Mouse (Mus musculus): ENCODE measurements at regions not wholly inside any gene's neighbourhood (a gene's known extent, or its start where the extent isn't known, plus 50 kb on each side); places are given as distances from the start of the nearest gene placed in this dataset.

- no peak for DNase-seq (ENCODE audit: low spot score in 2 of 2)
Observed at GRCm38 (mm10) chrX:10770575-10770974, 55.8 kb downstream of the Mid1ip1 start.

GRCm38 (mm10) chrX:10775714-10776515, 61.1 kb downstream of the Mid1ip1 start:
- peak; percentile 5 for DNase-seq (ENCODE audit: low spot score in 2 of 2)

- no peak for DNase-seq (ENCODE audit: low spot score in 2 of 2)
Observed at GRCm38 (mm10) chrX:10776516-10776818, 61.7 kb downstream of the Mid1ip1 start.

- no peak for DNase-seq (ENCODE audit: low spot score in 2 of 2)
Observed at GRCm38 (mm10) chrX:10778014-10778413, 63.2 kb downstream of the Mid1ip1 start.

- DNase-seq (ENCODE audit: low spot score in 2 of 2) = no peak
Observed at GRCm38 (mm10) chrX:10786359-10786758, 71.5 kb downstream of the Mid1ip1 start.

- DNase-seq (ENCODE audit: low spot score in 2 of 2) = no peak
Observed at GRCm38 (mm10) chrX:10787057-10787456, 72.2 kb downstream of the Mid1ip1 start.

GRCm38 (mm10) chrX:10820313-10820920, 105.6 kb downstream of the Mid1ip1 start:
- no peak for DNase-seq (ENCODE audit: low spot score in 2 of 2)

- no peak for DNase-seq (ENCODE audit: low spot score in 2 of 2)
Observed at GRCm38 (mm10) chrX:10833681-10834080, 118.9 kb downstream of the Mid1ip1 start.

- DNase-seq (ENCODE audit: low spot score in 2 of 2) = no peak
Observed at GRCm38 (mm10) chrX:10857089-10857488, 142.3 kb downstream of the Mid1ip1 start.

- DNase-seq (ENCODE audit: low spot score in 2 of 2) = no peak
Observed at GRCm38 (mm10) chrX:10857668-10858067, 142.9 kb downstream of the Mid1ip1 start.

GRCm38 (mm10) chrX:10871613-10872012, 156.8 kb downstream of the Mid1ip1 start:
- DNase-seq (ENCODE audit: low spot score in 2 of 2) = no peak

- no peak for DNase-seq (ENCODE audit: low spot score in 2 of 2)
Observed at GRCm38 (mm10) chrX:10877856-10878255, 163.0 kb downstream of the Mid1ip1 start.

GRCm38 (mm10) chrX:10878922-10879321, 164.1 kb downstream of the Mid1ip1 start:
- no peak for DNase-seq (ENCODE audit: low spot score in 2 of 2)

GRCm38 (mm10) chrX:10883729-10884464, 169.1 kb downstream of the Mid1ip1 start:
- no peak for DNase-seq (ENCODE audit: low spot score in 2 of 2)

GRCm38 (mm10) chrX:10892815-10893214, 178.0 kb downstream of the Mid1ip1 start:
- no peak for DNase-seq (ENCODE audit: low spot score in 2 of 2)

GRCm38 (mm10) chrX:10896193-10896955, 181.6 kb downstream of the Mid1ip1 start:
- no peak for DNase-seq (ENCODE audit: low spot score in 2 of 2)

- DNase-seq (ENCODE audit: low spot score in 2 of 2) = no peak
Observed at GRCm38 (mm10) chrX:10902686-10903085, 187.9 kb downstream of the Mid1ip1 start.

- DNase-seq (ENCODE audit: low spot score in 2 of 2) = no peak
Observed at GRCm38 (mm10) chrX:10904072-10904471, 189.3 kb downstream of the Mid1ip1 start.

GRCm38 (mm10) chrX:10904889-10905288, 190.1 kb downstream of the Mid1ip1 start:
- no peak for DNase-seq (ENCODE audit: low spot score in 2 of 2)

- DNase-seq (ENCODE audit: low spot score in 2 of 2) = peak in 1 of 2 experiments; percentile 1
Observed at GRCm38 (mm10) chrX:10911127-10912061, 196.6 kb downstream of the Mid1ip1 start.
